Mouse (Mus musculus) megakaryocyte-erythroid progenitor cell, adult 5-6 weeks (primary cell): Measurements from ENCODE around the gene Slc6a8. TPM values are rescaled to one million over a fixed set of nuclear protein-coding genes. Genes with fewer than 3 reads are reported as not detected.
A peak's percentile ranks its signal among the peaks of the same experiment; 100 is the strongest.

ENCODE experiments used
- ATAC-seq: replicated peaks from 2 replicates; pipeline ENCODE4 v1.8.0; 2016; ENCODE audit warnings: mild to moderate bottlenecking, inconsistent platforms; ENCODE audit not compliant: severe bottlenecking, poor library complexity, low FRiP score, low TSS enrichment
- total RNA-seq, 2 experiments: library from RNA; stranded (forward) in 1 of 2; stranded (reverse) in 1 of 2; fragments of 200-1000, 215-1000 nt in 1 of 2; fragments of >200 nt in 1 of 2; fragmentation: Nextera tagmentation in 1 of 2; gene quantifications; 2 replicates each; pipeline ENCODE4 v1.2.3; 2014 to 2017

Gene Slc6a8
- 2.0 TPM in 1 of 2 replicates, not detected in the other for total RNA-seq (2014; fragmentation: Nextera tagmentation)
- total RNA-seq (2017): 0.34 TPM in 1 of 2 replicates, not detected in the other

GRCm38 (mm10) chrX:73672879-73673618 lies at the start of gene Slc6a8:
TSS of gene Slc6a8 (plus strand) at chrX:73673150.
- 0 out of 2 replicates have a peak, but pooled peaks have one; percentile 42 for ATAC-seq

GRCm38 (mm10) chrX:73626981-73627380 lies 46.0 kb upstream of the Slc6a8 start:
- no peak for ATAC-seq

- no peak for ATAC-seq
These were observed 37.5 kb upstream of the Slc6a8 start for GRCm38 (mm10) chrX:73635425-73635824.

GRCm38 (mm10) chrX:73637415-73637814 lies 35.5 kb upstream of the Slc6a8 start:
- ATAC-seq: no peak

GRCm38 (mm10) chrX:73639255-73639675 lies 33.7 kb upstream of the Slc6a8 start, which contains the start of gene Dusp9:
TSS of gene Dusp9 (plus strand) at chrX:73639419.
- peak; percentile 80 for ATAC-seq

- ATAC-seq: 0 out of 2 replicates have a peak, but pooled peaks have one; percentile 36
These were observed 33.0 kb upstream of the Slc6a8 start for GRCm38 (mm10) chrX:73639901-73640469.

GRCm38 (mm10) chrX:73645121-73645520 lies 27.8 kb upstream of the Slc6a8 start:
- ATAC-seq: no peak

GRCm38 (mm10) chrX:73650869-73651268 lies 22.1 kb upstream of the Slc6a8 start:
- no peak for ATAC-seq

- ATAC-seq: no peak
These were observed 19.6 kb upstream of the Slc6a8 start for GRCm38 (mm10) chrX:73653392-73653791.

GRCm38 (mm10) chrX:73654177-73654576 lies 18.8 kb upstream of the Slc6a8 start:
- ATAC-seq: peak; percentile 95

GRCm38 (mm10) chrX:73655529-73655928 lies 17.4 kb upstream of the Slc6a8 start:
- ATAC-seq: peak; percentile 50; the same call in 1 of the 2 replicates

- no peak for ATAC-seq
These were observed 14.6 kb upstream of the Slc6a8 start for GRCm38 (mm10) chrX:73658391-73658790.

GRCm38 (mm10) chrX:73658936-73659574 lies 13.9 kb upstream of the Slc6a8 start:
- no peak for ATAC-seq

GRCm38 (mm10) chrX:73659575-73660283 lies 13.2 kb upstream of the Slc6a8 start, which contains the start of gene Pnck:
TSS of gene Pnck (minus strand) at chrX:73660117.
- 0 out of 2 replicates have a peak, but pooled peaks have one; percentile 10 for ATAC-seq

- ATAC-seq: no peak
These were observed 12.7 kb upstream of the Slc6a8 start for GRCm38 (mm10) chrX:73660284-73660665.

- ATAC-seq: no peak
These were observed 9.8 kb upstream of the Slc6a8 start for GRCm38 (mm10) chrX:73663143-73663542.

GRCm38 (mm10) chrX:73672031-73672431 lies 919 bp upstream of the Slc6a8 start:
- ATAC-seq: peak; percentile 74

- ATAC-seq: no peak
These were observed 643 bp downstream of the Slc6a8 start for GRCm38 (mm10) chrX:73673619-73673967.

GRCm38 (mm10) chrX:73673968-73674661 lies 1.2 kb downstream of the Slc6a8 start:
- no peak for ATAC-seq
